Mouse (Mus musculus) heart, postnatal 0 days (tissue): ENCODE measurements at regions not wholly inside any gene's neighbourhood (a gene's known extent, or its start where the extent isn't known, plus 50 kb on each side); places are given as distances from the start of the nearest gene placed in this dataset.

Experiments
- ATAC-seq: fragments of 200-750 bp; cut with Nextera tagmentation; 2 replicates; pipeline ENCODE4 v1.8.0; 2017; ENCODE audit warnings: low read depth, moderate number of reproducible peaks, moderate library complexity; ENCODE audit not compliant: insufficient read depth
- DNase-seq: peaks from one replicate; pipeline ENCODE4 v3.0.0-alpha.2; 2016; ENCODE audit warnings: low spot score
- H3K27ac ChIP-seq: fragments of 300-500 bp; sonication (generic); 2 replicates; pipeline ENCODE4 v1.5.1; 2014; ENCODE audit warnings: low read depth, mild to moderate bottlenecking
- H3K27me3 ChIP-seq: fragments of 300-500 bp; sonication (generic); 2 replicates; pipeline ENCODE4 v1.6.1; 2014; ENCODE audit warnings: low read length, mixed read lengths; ENCODE audit not compliant: control insufficient read depth, insufficient read depth
- H3K36me3 ChIP-seq: fragments of 300-500 bp; sonication (generic); replicated peaks from 2 replicates; pipeline ENCODE4 v1.6.1; 2014; ENCODE audit warnings: low read length, mixed read lengths; ENCODE audit not compliant: control insufficient read depth, insufficient read depth
- H3K4me1 ChIP-seq: fragments of 300-500 bp; sonication (generic); 2 replicates; pipeline ENCODE4 v1.6.1; 2014; ENCODE audit warnings: antibody characterized with exemption; ENCODE audit not compliant: control insufficient read depth, insufficient read depth
- H3K4me2 ChIP-seq: fragments of 300-500 bp; sonication (generic); 2 replicates; pipeline ENCODE4 v1.6.1; 2014; ENCODE audit warnings: low read depth, mild to moderate bottlenecking, low read length, moderate library complexity
- H3K4me3 ChIP-seq: fragments of 300-500 bp; sonication (generic); 2 replicates; pipeline ENCODE4 v1.5.1; 2014; ENCODE audit warnings: low read depth, low read length
- H3K9ac ChIP-seq: fragments of 300-500 bp; sonication (generic); replicated peaks from 2 replicates; pipeline ENCODE4 v1.6.1; 2014; ENCODE audit warnings: low read depth, low read length, mixed read lengths
- H3K9me3 ChIP-seq: fragments of 300-500 bp; sonication (generic); replicated peaks from 2 replicates; pipeline ENCODE4 v1.6.1; 2016; ENCODE audit warnings: low read length; ENCODE audit not compliant: control insufficient read depth
- CTCF ChIP-seq: IDR thresholded peaks from 2 replicates; pipeline ENCODE4 v1.5.1; 2016; ENCODE audit warnings: antibody characterized with exemption, control low read depth, low read depth
- EP300 ChIP-seq: IDR thresholded peaks from 2 replicates; pipeline ENCODE4 v1.6.1; 2016; ENCODE audit warnings: antibody characterized with exemption, low read depth
- WGBS: fragments of 180-500 bp; shearing (Covaris S2); extraction: QIAGEN DNeasy Blood & Tissue Kit; methylation state at CpG from one replicate; pipeline ENCODE4 v1.1.7; 2014; 5-methylcytosine and 5-hydroxymethylcytosine counted together

GRCm38 (mm10) chr9:85480566-85480965 lies 153.4 kb upstream of the Tent5a start:
- ATAC-seq (no peak), DNase-seq (no peak)
- H3K4me2 ChIP-seq = no peak overlapping the region
- no peaks in the 10 kb centered on the region for H3K27me3 ChIP-seq
- no peaks in the 10 kb centered on the region for H3K9me3 ChIP-seq
- no peak overlapping the region for H3K9ac ChIP-seq
- no peak for TF ChIP-seq CTCF
- no peak for TF ChIP-seq EP300
- H3K4me1 ChIP-seq = no peaks in the 10 kb centered on the region
- H3K27ac ChIP-seq = no peak overlapping the region
- 67% methylated on average over 2 of the region's 2 CpGs for WGBS
- no peak overlapping the region for H3K4me3 ChIP-seq
- H3K36me3 ChIP-seq = no peaks in the 10 kb centered on the region

GRCm38 (mm10) chr9:85475214-85475613 lies 148.1 kb upstream of the Tent5a start:
- no peak overlapping the region for H3K4me3 ChIP-seq
- no peak overlapping the region for H3K27ac ChIP-seq
- WGBS = 68% methylated on average over 3 of the region's 3 CpGs
- H3K4me1 ChIP-seq = no peaks in the 10 kb centered on the region
- TF ChIP-seq EP300 = no peak
- no peak for TF ChIP-seq CTCF
- H3K27me3 ChIP-seq = no peaks in the 10 kb centered on the region
- no peaks in the 10 kb centered on the region for H3K36me3 ChIP-seq
- no peak overlapping the region for H3K9ac ChIP-seq
- H3K4me2 ChIP-seq = no peak overlapping the region
- ATAC-seq = no peak
- DNase-seq = no peak
- no peaks in the 10 kb centered on the region for H3K9me3 ChIP-seq

GRCm38 (mm10) chr9:85470264-85470821 lies 143.2 kb upstream of the Tent5a start:
- Histone ChIP-seq H3K4me3 (no peak overlapping the region), H3K9me3 (no peaks in the 10 kb centered on the region), H3K36me3 (no peaks in the 10 kb centered on the region), H3K27me3 (no peaks in the 10 kb centered on the region), H3K9ac (no peak overlapping the region), H3K4me1 (no peaks in the 10 kb centered on the region), H3K27ac (no peak overlapping the region), H3K4me2 (no peak overlapping the region)
- TF ChIP-seq CTCF = no peak
- TF ChIP-seq EP300 = no peak
- DNase-seq (no peak), ATAC-seq (no peak)
- 70% methylated on average over 8 of the region's 8 CpGs for WGBS

GRCm38 (mm10) chr9:85469288-85469687 lies 142.1 kb upstream of the Tent5a start:
- Histone ChIP-seq H3K4me3 (no peak overlapping the region), H3K4me2 (no peak overlapping the region), H3K9ac (no peak overlapping the region), H3K9me3 (no peaks in the 10 kb centered on the region), H3K27me3 (no peaks in the 10 kb centered on the region), H3K27ac (no peak overlapping the region), H3K4me1 (no peaks in the 10 kb centered on the region), H3K36me3 (no peaks in the 10 kb centered on the region)
- ATAC-seq (no peak), DNase-seq (no peak)
- WGBS = 57% methylated on average over 3 of the region's 3 CpGs
- no peak for TF ChIP-seq EP300
- no peak for TF ChIP-seq CTCF

GRCm38 (mm10) chr9:85466671-85467070 lies 139.5 kb upstream of the Tent5a start:
- no peak for ATAC-seq
- WGBS = 65% methylated on average over 5 of the region's 5 CpGs

More at GRCm38 (mm10) chr9:85466671-85467070, 139.5 kb upstream of the Tent5a start:
- H3K36me3 ChIP-seq = no peaks in the 10 kb centered on the region
- no peaks in the 10 kb centered on the region for H3K9me3 ChIP-seq
- no peak for DNase-seq
- H3K27me3 ChIP-seq = no peaks in the 10 kb centered on the region
- no peak overlapping the region for H3K9ac ChIP-seq
- no peaks in the 10 kb centered on the region for H3K4me1 ChIP-seq
- H3K4me3 ChIP-seq = no peak overlapping the region
- no peak overlapping the region for H3K4me2 ChIP-seq
- no peak for TF ChIP-seq CTCF
- TF ChIP-seq EP300 = no peak
- H3K27ac ChIP-seq = no peak overlapping the region
